Mouse (Mus musculus): Measurements from ENCODE around the gene Sae1.
A peak's percentile ranks its signal among the peaks of the same experiment; 100 is the strongest.

Gene Sae1

DNA sequence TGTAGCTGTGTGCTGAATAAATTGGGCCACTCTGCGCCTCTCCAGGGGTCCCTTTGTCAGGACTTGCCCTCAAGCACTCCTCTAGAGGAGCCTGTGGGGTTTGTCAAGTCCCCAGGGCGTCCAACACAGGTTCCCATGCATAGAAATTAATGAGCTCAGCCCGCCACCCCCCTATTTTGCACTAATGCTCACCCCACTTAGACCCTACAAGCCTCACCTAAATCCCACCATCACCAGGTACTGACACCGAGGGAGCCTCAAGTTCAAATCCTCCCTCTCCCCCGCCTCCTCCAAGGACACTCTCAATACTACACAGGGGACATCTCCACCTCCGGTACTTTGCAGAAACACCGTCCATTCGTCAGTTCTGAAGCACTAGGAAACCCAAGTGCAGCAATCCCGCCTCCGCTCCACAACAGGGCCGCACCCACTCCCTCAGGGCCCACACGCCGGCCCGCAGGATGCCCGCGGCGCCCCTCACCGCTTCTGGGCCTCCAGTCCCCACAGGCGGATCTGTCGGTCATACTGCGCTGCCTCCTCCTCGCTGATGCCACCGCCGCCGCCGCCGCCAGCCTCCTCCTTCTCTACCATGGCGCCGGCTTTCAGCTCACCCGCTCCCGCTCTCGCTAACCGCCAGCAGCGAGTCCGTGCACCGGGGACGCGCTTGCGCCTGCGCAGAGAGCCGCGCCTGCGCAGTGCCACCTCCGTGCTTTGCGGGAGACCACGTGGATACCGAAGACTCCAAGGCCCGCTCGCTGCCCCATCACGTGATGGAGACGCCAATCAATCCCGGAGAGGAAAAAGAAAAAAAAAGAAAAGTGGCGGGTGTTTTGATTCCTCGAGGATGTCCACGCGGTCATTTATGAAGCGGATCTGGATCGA is at the start of gene Sae1:
TSS of gene Sae1 (minus strand) at position 647 of the 882 bp plus-strand sequence.
- DNase-seq = peak; percentile 95

DNA sequence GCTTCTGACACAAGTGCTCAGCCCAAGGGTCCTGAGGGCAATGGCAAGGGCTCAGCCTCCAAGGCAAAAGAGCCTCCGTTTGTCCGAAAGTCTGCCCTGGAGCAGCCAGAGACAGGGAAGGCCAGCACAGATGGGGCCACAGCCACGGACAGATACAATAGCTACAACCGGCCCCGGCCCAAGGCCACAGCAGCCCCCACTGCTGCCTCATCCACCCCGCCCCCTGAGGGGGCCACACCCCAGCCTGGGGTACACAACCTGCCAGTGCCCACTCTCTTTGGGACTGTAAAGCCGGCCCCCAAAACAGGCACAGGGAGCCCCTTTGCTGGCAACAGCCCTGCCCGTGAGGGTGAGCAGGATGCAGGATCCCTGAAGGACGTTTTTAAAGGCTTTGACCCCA is 47.5 kb upstream of the Sae1 start:
- DNase-seq = no peak

DNA sequence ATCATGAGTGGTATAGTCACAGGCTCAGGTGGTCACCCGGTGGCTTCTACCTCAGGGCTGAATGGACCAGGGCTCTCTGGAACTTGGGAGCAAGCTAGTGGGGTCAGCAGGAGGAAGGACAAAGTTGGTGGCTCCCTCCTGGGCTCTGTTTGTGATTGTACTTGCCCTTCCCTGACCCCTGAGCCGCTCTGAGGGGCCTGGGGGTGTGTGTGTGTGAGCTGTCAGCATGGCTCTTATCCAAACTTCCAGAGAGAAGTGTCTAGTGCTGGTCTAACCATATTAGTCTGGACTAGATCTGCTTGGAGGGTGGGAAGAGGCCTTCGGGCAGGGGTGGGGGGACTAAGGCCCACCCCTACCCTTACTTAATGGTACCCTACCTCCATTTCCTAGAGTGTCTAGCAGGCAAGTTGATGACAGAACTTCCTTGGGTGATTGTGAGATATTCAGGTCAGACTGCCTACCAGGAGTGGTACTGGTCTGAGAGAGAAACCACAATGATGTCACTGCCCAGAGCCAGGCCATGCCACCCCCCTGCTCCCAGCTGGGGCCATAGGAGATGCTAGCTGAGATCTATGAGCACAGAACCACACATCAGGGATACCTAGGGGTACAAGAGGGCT is 45.9 kb upstream of the Sae1 start:
- no peak for DNase-seq

DNA sequence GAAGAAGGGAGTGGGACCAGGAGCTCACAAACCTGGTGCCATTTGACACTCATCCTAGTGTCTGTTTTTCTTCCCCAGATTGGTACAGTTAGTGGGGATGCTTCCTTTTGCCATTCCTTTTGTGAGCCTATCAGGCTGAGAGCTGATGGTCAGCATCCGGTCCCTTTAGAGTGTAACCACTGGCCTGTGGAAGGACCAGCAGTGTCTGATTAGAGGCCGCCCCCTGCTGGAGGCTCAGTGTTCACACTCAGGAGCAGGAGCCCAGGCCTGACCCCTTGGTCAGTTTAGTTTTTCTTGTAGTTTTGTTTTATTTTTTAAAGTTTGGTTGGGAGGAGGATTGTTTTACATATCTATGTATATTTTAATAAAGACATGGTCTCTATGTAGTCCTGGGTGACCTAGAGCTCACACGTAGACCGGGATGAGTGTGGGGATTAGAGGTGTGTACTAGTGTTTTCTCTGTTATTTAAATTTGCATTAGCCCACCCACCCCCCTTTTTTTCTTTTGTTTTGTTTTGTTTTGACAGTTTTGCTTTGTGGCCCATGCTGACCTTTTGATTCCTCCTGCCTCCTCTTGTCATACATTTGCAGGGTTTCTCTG is 38.6 kb upstream of the Sae1 start:
- peak; percentile 89 for DNase-seq

DNA sequence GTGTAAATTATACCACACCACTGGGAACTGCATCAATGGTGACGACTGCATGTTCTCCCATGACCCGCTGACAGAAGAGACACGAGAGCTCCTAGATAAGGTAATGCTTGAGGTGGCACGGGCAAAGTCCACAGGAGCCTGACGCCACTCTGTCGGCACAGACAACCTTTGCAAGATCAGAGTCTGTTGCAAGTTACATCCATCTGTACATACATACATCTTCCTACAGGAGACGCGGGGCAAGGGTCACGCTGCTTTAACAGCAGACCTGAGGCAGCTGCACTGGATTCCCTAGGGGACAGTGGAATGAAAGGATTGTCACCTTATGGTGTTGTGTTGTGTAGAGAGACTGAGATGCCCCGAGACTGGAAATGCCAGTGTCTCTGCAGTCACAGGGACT is 38.1 kb upstream of the Sae1 start:
- DNase-seq = no peak

DNA sequence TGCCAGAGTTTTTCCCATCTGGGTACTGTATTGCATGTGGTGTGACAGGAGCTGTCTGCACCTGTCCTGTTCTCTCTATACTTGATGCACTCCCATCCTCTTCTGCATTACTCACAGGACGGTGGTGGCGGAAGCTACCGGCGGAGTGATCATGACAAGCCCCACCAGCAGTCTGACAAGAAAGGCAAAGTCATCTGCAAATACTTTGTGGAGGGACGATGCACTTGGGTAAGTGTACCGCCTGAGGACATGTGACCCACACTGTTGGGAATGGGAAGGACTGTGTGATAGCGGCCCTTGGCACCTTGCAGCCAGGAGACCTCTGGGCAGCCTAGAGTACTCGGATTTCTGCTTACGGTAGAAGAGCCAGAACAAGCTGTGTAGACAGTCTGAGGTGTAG is 36.1 kb upstream of the Sae1 start:
- DNase-seq = no peak

DNA sequence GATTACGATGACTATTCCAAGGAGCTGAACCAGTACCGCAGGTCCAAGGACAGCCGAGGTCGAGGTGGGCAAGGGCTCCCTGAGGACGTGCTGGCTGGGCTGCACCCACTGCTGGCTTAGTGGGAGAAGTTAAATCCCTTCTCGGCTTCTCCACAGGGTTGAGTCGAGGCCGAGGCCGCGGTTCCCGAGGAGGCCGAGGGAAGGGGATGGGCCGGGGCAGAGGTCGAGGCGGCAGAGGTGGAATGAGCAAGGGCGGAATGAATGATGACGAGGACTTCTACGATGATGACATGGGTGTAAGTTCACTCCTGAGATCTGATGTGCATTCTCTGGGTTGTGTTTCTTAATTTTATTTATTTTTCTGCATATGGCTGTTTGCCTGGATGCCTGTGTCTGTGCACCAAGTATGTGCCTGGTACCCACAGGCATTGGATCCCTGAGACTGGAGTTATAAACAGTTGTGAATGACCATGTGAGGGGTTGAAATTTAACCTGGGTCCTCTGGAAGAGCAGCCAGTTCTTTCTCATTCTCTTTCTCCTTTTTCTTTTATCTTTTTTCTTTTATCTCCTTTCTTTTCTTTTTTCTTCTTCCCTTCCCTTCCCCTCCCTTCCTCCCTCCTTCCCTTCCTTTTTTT is 34.7 kb upstream of the Sae1 start:
- no peak for DNase-seq

DNA sequence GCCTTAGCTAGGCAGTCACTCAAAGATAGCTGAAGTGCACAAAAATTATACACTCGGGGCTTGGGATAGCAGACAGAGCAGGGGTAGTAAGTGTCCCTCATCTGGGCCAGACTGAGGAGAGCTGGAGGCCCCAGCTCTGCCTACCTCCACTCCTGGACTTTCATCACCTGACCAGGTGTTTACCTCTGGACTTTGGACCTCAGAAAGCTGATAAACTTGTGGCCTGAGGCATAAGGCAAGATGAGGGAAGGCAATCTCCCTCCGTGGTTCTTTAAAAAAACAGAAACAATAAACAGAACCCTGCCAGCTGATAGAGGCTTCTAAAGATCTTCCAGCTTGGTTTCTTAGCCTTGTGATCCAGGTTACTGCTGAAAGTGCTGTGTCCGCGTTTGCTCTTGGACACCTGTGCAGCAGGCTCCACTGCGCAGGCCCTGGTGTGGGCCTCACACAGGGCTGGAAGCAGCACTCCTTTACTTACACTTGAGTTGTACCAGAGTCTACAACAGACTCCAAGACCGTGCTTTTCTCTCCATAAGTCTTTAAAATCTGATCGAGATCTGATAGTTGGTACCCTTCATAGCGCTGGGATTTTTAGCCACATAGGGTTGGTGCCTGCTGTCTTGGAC is 33.0 kb upstream of the Sae1 start:
- no peak for DNase-seq

DNA sequence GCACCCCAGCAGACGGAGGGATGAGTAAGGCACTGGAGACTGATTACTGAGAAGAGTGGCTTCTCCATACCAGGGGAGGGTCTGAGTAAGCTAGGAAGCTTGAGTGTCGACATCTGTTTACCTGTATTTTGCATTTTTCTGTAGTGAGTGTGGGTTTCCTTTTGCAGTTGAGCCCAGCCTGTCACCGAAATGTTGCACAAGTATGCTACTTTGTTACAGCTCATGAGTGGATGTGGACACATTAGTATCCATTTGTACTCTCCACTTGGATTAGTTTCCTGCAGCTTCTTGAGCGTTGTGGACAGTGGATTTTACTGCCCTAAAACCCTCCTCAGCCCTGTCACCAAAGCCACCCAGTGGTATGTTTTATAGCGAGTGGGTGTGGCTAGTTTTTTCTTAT is 31.1 kb upstream of the Sae1 start:
- no peak for DNase-seq

DNA sequence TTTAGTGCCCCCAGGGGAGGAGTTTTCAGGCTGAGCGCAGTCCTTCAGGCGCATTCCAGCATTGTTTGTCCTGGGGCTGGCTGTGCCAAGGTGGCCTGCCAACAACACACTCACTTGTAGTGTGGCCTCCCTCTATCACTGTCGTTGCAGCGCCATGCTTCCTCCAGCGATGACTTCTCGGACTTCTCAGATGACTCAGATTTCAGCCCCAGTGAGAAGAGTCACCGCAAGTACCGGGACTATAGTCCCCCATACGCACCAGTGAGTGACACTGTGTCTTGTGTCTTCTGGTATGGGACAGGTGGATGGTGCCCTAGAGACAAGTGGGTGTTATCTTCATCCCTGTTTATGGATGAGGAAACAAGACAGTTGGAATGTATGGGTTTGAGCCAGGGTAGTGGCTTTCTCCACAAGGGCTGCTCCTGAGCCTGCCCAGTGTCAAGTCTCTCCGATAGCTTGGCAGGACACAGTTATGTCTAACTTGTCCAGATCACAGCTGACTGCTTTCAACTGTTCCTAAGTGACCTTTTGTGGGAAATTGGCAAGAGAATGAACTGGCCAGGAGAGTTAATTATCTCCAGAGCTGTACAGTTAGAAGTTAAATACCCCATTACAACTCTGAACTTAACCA is 29.6 kb upstream of the Sae1 start:
- no peak for DNase-seq

DNA sequence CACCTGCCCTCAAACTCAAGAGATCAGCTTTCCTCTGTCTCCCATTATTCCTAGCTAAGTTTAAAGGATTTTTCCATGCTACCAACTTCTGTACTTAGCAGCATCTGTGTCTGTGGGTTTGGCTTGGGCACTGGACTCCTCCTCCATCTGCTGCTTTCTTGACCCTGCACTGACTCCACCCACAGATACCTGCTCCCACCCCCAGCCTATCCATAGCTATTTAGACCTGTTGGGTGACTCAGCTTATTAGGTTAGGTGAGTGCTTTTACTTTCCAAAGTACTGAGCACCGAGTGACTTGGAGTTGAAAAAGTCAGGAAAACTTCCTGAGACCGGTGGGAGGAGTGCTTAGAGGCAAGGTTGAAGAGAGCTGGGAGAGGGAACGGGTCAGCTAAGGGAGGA is 27.8 kb upstream of the Sae1 start:
- DNase-seq = no peak

DNA sequence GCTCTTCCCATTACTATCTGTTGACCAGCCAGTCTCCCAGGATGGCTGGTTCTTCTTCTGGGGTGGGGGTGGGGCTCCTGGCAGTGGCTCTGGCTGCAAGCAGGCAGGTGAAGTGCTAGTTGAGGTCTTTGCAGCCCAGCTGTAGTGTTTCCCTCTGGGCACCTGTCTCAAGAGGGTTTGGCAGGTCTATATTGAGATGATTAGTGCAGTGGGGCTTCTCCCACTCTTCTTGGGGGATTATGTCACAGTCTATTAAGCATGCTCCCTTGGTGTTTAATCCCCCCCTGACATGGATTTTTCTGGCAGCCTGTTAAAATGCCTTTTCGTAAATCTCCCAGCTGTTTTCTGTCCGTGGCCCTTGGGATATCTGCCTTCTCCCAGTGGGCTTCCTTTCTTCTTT is 25.3 kb upstream of the Sae1 start:
- no peak for DNase-seq

DNA sequence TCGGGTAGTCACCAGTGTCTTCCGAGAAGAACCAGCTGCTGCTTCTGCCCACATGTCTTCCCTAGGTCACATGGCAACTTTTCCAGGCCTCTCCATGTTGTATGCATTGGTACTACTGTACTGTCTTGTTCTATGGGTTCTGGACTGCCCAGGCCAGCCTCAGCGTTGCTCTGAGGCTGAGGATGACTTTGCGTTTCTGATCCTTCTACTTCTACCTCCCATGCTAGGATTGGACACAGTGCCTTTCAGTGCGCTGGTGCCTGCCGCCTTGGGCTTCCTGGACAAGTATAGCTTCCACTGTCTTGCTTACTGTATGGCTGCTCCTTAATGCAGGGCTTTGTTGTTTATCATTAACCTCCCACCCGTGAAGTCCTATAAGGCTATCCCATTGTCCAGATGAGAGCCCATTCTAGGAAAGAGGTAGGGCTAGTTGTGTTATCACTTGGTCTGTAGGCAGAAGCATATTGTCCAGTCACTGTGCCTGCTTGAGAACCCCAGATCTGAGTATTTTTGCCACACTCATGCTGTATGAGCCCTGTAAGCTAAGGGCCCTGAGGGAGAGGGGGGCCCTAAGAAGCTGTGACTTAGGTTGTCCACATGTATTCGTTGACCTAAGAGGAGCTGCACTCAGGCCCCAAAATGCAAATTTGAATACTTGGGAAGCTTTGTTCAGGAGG is 24.8 kb upstream of the Sae1 start:
- DNase-seq = no peak

DNA sequence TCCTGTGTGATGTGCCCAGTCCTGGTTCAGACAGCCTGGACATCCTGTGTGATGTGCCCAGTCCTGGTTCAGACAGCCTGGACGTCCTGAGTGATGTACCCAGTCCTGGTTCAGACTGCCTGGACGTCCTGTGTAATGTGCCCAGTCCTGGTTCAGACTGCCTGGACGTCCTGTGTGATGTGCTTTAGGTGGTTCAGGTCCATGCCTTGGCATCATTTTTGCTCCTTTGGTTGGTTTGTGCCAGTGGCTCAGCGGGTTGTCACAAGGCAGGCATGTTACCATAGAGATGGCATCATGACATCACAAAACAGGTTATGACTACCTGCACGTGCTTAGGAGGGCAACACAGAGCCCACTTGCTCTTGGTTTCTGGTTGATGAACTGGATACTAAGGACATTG is 23.5 kb upstream of the Sae1 start:
- no peak for DNase-seq

DNA sequence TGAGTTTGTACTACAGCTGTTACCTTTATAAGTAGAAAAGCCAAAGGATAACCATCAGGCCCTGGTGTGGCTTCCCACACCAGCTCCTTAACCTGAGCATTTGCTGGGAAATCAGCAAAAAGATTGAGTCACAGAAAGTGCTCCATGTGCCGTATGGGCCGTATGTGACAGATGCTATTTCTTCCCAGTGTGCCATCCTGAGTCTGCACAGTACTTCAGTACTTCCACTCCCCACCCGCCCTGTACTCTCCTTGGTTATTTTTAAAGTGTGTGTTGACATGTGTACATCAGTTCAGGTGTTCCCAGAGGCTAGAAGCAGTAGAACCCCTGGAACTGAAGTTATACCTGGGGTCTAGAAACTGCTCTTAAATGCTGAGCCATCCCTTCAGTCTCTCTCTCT is 19.4 kb upstream of the Sae1 start:
- no peak for DNase-seq

DNA sequence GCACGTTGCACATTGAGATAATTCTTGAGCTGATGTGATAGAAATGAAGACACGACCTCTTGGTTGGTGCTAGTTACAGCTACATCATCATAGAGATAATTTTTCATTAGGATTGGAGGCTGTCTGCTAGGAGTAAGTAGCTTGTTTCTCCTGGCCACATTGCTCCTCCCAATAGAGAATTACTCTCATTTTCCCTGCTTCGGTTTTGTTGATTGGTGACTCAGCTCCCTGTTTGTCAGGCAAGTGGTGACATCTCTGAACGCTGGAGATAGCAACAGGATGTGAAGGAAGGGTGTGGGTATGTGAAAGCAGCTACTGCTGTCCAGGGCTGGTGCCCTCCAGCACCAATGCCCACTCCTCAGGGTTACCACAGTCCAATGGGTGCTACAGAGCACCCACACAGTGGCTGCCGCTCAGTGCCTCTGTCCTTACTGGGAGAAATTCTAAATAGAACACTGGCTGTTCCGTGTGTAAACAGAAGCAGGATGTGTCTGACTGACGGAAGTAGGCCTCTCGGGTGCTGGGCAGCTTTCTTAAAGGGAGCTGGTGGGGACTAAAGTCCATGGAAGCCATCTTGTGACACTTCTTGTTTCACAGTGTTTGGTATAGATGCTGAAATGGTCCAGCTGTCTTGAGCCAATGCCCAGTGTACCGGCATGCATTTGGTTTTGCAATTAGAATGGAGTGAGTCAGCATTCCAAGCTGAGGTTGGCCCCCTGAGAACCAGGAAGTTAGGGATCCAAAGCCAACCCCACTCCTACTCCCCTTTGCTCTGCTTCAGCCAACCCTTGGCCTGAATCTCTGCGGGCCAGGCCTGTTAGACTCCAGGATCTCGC is 18.1 kb upstream of the Sae1 start:
- peak; percentile 67 for DNase-seq

DNA sequence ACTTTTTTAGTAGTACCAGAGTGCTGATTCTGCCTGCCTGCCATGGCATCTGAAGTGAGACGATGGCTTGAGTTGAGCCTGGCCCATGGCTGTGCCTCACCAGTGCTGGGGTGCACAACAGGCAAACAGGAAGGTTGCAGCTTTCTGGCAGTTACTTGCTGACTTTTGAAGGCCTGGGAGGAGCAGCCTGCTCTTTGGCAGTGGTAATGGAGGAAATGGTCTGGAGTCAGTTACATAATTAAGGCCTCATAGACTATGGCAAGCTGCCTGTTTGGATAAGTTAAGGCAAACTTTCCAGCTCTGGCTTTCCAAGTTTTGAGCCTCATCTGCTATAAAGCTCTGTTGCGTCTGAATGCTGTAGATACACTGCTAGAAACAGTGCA is 17.5 kb upstream of the Sae1 start:
- peak; percentile 69 for DNase-seq

DNA sequence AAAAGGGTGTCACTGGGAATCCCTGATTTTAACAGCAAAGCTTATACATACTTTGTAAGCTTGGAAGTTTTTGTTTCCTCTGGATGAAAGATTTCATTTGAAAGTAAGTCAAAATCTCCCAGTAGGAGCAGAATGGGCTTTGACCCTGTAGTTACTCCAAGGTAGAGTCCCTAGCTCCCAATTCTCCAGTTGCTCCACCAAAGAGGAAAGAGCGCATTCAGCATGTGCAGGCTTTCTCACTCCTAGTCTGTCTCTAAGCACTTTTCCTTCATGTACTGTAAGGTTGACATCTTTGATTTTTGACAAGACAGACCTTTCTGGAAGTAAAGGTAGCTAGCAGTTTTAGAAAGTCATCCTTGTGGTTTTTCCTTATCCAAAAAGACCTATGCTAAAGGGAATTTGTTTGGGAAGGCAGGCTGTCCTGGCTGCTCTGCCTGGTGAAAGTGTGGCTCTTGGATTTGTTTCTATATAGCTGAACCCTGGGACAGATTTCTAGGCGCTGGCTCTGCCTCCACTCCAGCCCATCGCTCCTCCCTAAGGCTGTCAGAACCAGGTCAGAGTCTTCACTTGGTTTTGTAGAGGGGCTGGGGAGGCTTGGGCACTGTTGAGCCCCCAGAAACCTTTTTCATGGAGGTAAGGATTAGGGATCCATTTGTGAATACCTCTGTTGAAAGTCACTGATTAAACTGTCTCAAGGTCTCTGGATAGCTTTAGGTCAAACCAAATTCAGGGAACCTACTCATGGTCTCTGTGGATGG is 16.9 kb upstream of the Sae1 start:
- peak; percentile 45 for DNase-seq

DNA sequence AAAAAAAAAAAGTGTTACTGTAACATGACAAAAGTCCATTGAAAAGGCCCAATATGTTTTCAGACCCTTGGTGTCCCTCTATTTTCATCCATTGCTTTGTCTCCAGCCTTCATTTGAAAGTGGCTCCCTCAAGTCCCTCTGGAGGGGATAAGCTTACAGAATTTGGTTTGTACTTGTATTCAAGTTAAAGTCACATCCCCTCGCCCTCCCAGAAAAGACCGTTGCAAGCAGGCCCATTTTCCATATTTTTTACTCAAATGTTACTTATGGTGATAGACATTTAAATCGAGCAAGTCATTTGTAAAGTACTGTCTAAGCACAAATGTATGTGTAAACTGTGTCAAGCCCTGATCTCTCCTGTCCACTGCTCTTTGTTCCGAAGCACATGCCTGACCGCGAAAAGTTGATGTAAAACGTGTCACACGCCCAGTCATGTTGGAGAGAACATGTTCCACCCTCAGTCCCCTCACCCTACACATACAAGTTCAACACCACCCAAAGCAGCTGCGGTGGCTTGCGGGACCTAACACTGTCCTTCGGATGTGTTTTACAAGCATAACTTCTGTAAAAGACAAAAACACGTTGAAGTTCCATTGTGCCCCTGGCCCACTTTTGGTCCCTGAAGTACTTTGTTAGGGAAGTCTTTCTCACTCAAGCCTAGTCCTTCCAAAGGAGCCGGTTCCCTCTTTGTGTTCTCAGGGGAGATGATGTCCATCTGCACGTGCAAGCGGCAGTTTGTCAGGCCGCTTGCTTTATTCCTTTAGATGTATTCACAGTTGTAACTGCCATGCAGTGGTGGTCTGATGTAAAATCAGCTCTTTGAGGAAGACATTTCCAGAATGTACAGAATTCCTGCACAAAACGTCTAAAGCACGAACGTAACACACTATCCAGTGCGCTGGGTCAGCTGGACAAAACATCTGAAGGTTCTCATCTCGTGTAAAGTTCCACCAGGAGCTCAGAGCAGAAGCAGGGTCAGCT is 15.7 kb upstream of the Sae1 start:
- peak; percentile 61 for DNase-seq
